Mouse (Mus musculus) right cerebral cortex, postnatal 14 days (tissue): ENCODE data around the gene Nudt22.

Experiments used
- DNase-seq: peaks from one replicate; pipeline ENCODE4 v3.0.0; 2022

Nudt22 gene

GRCm38 (mm10) chr19:6947742-6948141 lies 48.2 kb downstream of the Nudt22 start:
- DNase-seq, result no peak

GRCm38 (mm10) chr19:6943709-6944108 lies 52.2 kb downstream of the Nudt22 start:
- no peak for DNase-seq
